Mouse (Mus musculus): ENCODE results near the gene Ipo9.
A peak's percentile ranks its signal among the peaks of the same experiment; 100 is the strongest.

Gene Ipo9

DNA sequence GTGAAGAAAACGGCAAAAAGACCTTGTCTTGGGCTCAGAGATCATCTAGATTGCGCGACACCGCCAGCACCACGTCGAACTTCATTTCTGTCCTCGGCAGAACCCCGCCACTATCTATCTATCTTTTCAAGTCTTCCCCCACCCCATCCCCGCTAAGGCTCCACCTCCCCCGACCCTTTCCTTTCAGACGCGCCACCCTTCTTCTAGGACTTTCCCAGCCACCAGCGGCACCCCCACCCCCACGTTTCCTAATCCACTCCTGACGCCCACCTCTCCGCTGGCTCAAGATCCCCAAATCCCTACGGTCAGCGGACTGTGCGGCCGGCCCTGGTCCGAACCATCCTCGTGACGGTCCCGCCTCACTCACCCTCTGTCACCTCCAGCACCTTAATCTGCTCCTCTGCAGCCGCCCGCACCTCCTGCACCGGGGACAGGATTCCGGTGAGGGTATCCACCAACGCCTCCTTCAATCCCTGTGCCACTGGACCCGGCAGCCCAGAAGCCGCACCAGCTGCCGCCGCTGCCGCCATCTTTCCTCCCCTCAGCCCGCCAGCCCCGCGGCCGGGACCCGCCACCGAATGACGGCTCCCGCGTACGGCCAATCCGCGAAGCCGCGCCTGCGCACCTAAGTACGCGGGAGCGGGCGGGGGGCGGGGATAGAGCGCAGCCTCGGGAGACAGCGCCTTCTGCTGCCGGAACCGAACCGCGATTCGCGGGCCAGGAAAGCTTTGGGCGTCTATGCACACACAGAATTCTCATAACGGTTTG, at the start of gene Ipo9:
Ipo9 (minus strand) TSS at position 599 of the 768 bp plus-strand sequence.
- peak; percentile 89 to 92 for DNase-seq

DNA sequence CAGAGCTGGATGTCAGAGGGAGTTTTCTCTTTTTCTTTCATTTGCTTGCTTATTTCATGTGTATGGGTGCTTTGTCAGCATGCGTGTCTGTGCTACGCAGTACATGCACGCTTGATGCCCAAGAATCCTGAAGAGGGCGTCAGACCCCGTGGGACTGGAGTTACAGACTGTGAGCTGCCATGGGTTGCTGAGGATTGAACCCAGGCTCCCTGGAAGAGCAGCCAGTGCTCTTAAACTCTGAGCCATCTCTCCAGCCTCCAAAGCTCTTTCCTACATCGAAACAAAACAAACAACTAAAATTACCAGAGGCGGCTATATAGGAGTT, 45.2 kb upstream of the Ipo9 start:
- DNase-seq = no peak

DNA sequence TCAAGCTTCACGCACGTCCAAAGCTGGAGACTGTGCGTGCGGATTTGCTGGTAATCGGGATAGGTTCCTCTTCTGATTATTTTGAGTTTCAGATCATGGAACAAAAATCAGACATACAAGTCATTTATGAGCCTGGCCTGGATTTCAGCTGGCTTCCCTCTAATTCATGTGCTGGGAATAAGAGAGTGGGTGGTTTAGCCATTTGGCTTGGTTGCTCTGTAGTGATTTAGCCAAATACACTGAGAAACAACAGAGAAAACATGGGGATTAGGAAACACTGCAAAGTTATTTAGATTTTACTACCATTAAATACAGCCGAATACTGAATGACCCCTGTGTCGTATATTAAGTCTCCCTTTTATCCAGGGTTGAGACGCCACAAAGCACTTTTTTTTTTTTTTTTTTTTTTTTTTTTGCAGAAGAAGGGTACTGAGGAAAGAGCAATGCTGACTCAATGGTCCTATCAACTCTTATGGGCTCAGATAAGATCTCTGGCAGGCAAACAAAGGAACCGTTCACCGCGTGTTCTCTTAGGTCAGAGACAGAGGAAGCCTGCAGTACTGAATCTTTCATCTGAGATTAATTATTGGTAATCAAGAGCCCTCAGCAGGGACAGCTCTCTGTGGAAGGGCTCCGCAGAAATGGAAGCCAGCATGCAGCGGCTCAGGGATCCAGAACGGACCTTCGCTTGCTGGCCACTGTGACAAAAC, 44.7 kb upstream of the Ipo9 start:
- no peak for DNase-seq

DNA sequence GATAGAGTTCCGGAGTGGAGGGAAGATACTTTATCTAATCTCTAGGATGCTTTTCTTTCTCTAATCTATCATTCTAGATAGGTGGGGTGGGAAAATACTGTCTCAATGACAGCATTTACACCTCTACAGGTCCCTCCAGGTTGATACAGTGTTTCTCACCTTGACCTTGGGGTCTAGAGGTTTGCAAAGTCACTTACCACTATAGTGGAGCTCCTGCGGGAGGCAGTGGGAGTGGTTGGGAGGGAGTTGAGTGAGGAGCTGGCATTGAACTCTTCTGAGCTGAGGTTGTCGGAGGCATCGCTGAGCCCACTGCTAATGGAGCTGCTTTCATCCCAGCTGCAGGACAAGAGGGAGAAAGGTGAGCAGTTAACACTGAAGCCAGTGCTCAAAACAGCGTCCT, 42.2 kb upstream of the Ipo9 start:
- no peak for DNase-seq

DNA sequence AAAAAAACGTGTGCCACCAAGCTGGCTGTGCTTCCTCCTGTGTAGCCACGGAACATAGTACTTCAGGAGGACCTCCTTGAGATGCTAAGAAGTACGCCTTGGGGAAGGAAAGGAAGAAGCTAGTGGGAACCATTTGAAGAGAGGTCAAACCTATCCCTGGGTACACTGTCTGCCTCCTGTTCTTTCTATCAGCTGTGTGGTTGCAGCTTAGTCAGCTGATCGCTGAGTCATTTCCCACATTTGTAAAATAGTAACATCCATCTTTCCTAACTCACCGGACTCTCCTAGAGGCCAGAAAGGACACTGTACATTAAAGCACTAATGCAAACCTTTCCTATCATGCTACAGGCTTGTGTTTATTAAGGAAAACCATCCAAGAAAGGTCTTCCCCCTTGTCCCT, 41.4 kb upstream of the Ipo9 start:
- DNase-seq = no peak

DNA sequence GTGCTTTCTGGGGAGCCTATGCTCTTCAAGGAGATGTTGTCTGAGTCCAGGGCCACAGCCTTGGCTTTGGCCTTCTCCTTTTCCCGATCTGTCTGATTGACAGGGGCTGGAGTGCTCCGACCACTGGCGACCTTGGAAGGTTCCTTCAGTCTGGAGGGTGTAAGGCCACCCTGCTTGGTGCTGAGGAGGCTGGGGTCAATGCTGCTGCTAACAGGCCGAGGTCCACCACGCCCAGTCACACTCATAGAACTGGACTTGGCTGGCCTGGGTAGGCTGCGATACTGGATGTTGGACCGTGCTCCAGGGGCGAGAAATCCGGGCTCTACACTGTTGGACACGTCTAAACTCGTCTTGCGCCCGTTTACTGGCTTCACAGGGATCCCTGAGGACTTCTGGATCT, 40.2 kb upstream of the Ipo9 start:
- no peak for DNase-seq

DNA sequence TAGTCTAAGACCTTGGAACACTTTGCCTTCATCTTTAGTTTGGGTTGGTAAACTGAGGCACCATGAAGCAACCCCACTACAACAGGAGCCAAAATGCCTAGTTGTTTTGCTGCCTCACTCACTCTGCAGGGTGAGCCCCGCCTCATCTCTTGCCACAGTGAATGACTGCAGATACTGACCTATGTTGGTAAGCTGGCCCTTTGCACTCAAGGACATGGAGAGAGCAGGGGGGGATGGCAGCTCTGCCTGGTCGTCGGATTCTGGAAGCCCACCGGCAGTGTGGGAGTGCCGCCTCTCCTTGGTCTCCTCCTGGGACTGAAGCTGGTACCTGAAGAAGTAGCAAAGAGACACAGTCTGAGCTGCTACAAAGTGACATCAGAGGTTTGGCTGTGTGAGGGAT, 37.2 kb upstream of the Ipo9 start:
- no peak for DNase-seq

DNA sequence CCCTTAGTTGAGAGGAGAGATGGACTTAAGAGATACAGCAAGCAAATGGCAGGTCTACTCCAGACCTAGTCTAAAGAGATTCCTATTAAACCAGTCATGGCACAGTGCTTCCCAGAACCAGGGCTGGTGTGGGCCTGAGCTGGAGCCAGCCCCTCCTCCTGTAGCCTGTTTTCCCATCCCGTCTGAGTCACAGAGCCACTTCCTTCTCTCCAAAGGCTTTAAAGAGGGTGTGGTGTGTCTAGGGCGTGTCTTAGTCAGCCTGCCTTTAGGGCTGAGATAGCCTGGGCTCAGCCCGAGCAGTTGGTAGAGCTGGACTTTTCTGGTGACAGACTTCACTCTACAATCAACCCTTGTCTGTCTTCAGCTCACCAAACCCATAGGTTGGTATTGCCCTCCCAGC, 36.6 kb upstream of the Ipo9 start:
- peak in 1 of 2 experiments; percentile 28 for DNase-seq

DNA sequence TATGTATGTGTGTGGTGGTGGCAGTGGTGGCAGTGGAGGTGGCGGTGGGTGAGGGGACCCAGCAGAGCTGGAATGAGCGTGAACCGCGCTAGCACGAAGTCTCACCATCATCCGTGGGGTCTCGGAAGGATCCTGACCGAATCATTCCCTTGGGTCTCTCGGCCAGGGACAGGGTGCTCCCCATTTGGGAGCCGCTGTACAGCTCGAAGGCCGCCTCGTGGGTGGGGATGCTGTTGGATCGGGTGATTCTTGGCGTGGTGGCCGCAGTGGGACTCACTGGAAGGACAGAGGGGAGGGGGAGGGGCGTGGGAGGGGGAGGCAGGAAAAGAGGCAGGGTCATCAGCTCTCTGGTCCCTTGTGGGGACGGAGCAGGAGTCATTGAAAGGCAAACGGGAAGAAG, 35.4 kb upstream of the Ipo9 start:
- no peak for DNase-seq

DNA sequence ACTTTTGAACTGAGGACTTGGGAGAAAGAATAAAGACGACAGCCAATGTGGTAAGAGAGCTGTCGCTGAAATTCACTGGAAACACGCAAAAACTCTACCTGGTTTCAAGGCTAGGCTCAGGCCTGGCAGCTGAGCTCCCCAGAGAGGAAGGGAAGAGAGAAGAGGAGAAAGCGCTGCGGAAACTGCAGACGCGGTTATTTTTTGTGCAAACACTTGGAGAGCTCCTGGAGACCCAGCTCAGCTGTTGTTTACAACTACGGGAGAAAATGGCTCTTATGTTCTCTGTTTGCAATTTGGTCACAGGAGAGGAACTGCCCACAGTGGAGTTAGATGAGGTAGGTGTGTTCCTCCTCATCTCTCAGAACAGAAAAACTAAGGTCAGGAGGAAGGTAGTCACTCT, 32.4 kb upstream of the Ipo9 start:
- DNase-seq = no peak

DNA sequence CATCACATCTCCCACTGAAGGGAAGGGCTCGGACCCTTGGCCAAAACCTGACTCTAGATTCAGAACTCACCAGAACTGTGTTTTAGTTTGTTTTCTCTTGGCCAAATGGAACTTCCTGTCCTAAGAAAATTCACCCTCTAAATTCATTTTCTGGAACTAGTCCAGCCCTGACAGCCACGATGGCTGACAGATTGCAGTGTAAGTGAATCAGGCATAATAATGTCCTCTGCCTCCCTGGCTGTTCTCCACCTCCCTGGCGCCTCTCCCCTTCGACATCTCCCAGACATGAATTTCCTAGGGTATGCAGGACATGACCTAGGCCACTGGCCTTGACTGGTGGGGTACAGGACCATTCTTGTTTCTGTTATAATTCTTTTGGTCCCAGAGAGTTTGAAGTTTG, 32.0 kb upstream of the Ipo9 start:
- peak in 1 of 2 experiments; percentile 31 for DNase-seq

DNA sequence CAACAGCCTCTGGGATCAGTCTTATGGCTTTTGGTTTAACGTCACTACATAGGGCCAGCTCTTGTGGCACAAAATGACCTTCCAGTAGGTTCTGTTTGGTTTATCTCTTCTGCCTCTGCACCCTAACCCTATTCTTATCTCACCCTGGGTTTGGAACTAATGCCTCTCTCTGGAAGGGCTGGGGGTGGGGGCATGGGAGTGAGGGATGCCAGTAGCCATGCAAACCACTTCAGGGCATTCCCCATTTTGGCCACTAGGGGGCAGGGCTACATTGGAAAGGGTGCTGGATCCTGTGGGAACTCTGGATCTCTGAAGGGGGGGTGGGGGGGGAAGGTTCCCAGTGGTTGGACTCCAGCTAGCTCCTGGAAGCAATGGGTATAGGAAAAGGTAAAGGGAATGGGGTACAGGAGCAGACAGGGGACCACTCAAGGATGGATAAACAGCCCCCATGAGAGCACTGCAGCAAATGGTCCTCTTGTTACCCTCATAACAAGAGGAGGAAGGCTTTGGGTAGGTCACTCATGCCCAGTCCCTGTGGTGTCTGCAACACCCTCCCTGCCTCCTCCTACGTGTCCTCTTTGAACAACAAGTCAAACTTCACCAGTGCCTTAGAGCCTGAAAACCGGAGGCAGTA, 30.9 kb upstream of the Ipo9 start:
- peak; percentile 56 to 73 for DNase-seq

DNA sequence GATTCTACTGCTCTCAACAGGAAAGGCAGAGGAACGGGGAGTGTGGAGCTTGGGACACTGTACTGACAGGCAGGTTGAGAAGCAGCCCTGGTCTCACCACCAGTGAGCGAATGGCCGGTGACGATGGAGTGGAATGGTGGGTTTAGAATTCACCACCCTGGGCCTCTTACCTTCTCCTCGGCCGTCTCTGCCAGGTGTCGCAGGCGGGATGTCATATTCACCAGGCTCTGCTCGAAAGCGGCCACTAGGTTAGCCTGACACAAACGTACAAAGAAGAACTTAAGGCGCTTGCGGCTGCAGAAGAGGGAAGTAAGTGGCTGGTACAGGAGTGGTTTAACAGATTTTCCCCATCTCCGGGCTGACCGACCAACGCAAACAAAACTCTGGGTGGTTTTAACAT, 30.2 kb upstream of the Ipo9 start:
- DNase-seq = no peak

DNA sequence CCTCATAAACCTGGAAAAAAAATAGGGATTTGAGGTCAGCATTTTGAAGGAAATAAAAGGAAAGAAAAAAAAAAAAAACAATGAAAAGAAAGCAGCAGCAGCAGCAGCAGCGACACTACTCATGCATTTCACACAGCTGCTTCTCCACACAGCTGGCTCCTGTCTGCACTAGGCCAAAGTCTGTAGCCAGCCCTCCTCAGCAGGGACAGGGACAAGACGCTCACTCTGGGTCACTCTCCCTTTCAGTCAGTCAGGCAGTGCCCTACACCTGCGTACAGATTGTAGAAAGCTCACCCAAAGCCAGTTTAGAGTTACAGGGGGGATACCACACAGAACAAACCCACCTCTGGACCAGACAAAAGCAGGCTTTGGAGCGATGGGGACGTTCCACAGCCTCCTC, 27.6 kb upstream of the Ipo9 start:
- no peak for DNase-seq

DNA sequence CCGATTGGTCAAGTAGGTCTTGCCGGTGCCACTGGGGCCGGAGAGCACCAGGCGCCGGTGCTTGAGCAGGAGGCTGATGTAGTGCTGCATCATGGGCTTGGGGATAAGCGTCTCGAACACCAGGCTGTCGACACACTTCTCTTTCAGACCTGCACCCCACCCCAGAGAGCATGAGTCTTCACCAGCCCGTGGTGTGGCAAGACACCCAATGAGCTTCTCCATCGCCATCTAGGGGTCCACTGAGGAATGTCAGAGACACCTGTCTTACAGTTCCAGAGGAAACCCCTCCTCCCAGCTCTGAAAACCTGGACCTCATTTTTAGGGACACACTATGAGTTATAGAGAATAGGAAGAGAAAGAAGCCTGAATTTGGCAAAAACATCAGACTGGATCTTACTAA, 22.0 kb upstream of the Ipo9 start:
- DNase-seq = no peak

DNA sequence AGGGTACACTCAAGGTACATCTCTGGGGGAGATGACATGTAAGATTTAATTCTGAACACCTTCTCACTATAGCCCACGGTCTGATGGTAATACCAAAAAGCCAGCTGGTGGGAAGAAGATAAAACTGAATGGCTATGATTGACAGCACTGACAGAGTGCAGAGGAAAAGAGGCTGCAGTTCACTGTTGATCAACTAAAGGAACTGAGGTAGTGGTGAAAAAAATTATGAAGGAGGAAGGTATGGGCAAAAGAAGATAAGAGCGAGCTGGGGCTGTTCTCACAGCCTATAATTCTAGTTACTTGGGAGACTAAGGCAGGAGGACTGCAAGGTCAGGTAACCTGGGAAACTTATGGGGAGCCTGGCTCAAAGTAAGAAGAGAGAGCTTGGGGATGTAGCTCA, 21.1 kb upstream of the Ipo9 start:
- DNase-seq = no peak

DNA sequence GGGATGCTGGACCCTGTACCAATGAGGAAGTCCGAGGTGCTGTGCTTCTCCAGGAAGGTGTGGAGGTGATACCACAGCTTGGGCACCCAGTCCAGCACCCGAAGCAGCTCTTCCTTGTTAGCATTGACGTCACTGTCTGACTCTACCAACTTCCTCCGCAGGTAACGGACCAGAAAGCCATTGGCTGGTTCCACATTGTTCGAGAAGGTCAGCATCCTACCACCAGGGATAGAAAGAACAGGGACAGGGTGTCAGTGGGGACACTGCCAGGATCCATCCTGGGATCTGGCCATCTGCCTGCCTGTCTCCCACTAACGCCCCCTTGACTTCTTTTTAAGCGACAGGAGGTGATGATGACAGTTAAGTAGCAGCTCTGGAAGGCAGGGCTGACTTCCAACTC, 19.6 kb upstream of the Ipo9 start:
- no peak for DNase-seq

DNA sequence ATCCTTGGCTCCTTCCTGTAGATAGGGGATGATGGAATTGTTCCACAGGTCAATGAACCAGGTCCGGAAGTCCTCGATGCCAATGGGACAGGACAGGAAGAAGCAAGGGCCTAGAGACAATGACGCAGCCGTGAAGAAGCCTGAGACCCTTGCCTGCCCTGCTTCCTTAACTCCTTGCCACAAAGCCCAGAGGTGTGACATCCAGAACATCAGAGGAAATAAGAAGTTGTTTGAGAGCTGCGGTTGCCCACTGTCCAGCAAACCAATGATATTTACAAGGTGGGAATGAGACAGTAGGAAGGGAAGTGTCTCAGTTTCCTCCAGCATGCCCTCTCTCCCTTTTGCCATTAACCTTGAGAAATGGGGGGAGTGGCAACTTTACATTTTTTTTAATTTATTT, 18.6 kb upstream of the Ipo9 start:
- DNase-seq = no peak

DNA sequence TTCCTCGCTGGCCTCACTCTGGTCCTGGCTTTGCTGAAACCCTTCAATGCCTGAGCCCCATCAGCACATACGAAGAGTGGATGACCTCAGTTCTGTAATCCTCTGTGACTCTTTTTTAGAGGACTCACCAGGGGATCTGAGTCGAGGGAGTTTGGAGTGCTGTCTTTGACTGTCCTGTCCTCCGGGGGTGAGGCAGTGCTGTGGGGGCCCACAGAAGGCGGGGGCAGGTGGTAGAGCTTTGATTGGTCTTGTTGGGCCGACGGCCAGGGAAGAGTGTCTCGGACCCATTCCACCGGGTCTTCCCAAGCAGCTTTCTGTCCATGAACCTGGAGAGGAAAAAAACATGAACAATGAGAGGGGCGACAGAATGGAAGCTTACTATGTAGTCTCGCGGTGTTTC, 13.2 kb upstream of the Ipo9 start:
- DNase-seq = no peak

DNA sequence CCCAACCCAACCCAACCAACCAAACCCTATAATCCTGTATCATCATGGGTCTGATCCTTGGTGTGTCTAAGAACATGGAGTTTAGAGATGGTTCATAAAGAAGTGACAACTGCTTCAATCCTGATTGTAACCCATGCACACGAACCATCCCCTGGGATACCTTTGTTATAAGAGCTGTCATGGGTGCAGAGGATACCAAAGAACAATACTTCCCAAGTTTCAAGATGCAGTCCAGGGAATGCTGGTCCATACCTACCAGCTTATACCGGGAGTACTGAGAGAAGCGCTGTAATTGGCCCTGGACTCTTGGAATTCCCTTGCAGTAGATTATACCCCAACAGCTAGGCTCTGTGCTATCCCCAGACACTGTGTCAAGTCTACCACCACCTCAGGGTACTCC, 11.6 kb upstream of the Ipo9 start:
- DNase-seq = no peak

DNA sequence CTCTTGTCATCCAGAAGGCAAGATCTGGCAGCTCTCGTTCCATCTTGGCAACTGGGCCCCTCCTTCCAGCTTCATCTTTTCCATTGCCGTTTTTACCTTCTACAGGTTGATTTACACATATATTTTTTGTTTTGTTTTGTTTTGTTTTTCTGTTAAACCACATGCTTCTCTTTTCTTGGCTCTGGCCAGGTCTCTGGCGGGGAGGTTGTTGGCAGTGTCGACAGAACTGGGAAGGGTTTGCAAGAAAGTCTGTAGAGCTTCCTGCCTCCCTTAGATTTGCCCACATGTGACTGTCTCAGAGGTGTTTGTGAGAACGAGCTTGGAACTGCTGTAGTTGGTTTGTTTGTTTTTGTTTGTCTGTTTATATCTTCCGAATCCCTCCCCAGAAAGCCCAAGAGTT, 10.7 kb upstream of the Ipo9 start:
- no peak for DNase-seq

DNA sequence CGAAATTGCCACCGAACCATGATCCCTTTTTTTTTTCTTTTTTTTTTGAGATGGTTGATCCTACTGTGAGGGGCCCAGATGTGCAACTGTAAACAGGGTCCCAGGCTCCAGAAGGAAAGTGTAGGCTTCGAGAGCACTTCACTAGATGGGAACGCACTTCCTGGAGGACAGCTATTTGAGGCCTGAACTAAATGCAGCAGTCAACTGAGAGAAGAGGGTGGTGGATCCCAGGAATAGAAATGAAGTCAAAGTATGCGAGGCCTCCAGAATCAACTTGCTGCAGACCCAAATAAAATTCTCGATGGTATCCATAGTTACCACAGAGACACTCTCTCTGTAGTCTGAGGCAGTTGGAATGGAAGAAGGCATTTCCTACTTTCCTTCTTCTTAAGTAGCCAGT, 8.5 kb upstream of the Ipo9 start:
- DNase-seq = no peak

DNA sequence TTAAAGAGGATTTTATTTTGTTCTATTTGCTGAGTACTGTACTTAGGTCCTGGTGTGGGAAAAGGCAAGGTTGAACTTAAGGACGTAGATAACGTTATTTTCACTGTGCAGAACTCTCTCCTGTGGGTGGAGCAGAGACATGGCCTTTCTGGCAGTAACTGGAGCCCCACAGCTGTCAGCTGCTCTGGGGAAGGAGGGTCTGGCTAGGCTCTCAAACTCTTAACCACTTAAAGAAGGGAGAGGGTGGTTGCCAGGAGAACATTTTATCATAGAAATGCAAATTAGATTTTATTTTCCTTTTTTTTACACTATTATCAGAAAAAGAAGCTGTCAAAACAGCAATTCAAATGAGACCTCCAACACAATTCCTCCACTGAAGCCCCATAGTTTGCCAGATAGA, 5.5 kb upstream of the Ipo9 start:
- DNase-seq = no peak

DNA sequence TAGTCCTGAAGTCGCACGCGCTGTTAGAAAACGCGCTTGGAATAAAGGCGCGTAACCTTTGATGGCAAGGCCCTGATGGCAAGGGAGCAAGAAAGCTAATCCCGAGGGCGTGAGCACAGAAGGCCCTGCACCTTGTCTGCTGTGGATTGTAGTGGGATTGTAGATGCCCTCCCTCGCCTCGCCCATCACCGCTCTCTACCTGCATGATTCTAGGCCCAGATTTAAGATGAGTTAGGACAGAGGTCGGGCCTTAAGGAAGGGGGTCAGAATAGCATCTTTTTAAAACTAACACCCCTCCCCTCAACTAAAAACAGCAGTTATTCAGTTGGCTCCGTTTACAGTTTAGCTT, 344 bp upstream of the Ipo9 start:
- DNase-seq = no peak

DNA sequence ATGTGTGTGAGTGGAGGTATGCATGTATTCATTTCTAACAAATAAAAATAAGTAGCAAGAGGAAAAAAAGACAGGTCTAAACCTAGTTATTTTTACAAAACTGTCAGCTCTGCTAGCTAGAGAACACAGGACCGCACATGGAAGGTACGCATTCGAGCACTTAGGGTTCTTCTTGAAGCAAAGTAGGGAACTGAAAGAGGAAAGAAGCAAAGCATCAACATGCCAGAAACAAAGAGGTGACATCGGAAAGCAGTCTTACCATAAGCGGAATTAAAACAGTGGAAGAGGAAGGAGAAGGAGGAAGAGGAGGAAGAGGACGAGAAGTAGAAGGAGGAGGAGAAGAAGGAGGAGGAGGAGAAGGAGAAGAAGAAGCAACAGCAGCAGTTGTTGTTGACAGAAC, 2.9 kb downstream of the Ipo9 start:
- DNase-seq = no peak

Data from lung, adult 18-20 months (tissue).